Mouse (Mus musculus): ENCODE measurements around the gene Gm9767. TPM values are rescaled to one million over a fixed set of nuclear protein-coding genes. Genes with fewer than 3 reads are reported as not detected.

The Gm9767 gene
- under 1 TPM in 1 of 2 experiments, not detected in 1; 0.29 TPM for polyA plus RNA-seq (2017; shearing (Covaris generic))

DNA sequence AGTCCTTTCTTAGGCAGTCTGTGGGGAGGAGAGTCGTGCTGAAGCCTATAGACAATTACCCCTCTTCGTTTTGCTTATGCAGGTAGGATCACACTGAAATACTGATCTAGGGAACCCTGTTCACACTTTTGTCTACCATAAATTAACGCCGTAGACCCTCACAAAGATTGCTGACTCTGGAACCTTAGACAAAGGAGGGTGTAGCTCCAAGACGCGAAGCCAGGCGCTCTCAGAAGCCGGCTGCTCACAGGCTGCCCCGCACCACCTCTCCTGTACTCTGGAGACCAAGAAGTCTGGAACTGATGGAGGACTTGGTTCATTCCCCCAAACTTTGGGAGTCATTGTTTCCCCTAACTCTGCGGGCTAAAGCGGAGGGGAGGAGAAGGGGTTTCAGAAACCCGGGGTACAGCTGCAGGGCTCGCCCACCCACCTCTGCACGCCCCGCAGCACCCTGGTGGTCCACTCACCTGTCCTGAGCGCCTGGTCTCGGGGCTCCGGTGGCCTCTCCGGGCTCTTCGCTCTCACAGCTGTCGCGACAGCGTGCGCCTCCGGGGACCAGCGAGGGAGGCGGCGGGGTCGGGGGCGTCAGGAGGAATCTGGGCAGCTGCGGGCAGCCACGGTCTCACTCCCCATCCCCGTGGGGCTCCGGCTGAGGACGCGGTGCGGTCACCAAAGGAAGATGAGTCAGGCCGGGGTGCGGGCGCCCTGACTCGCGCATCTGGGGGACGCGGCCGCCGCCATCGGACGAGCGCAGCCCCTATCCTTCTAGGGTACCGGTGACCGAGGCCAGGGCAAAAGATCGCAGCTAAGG, at the start of gene Gm9767:
TSS of gene Gm9767 (plus strand) at position 585 of the 811 bp plus-strand sequence.

GRCm38 (mm10) chr10:26078521-26079142, 577 bp downstream of the Gm9767 start, which contains the start of gene Tmem200a:
Gene Tmem200a (minus strand): TSS chr10:26079052.

Other genes starting within 250 kb of the Gm9767 start
- under 1 TPM in 1 of 2 experiments, not detected in 1; 0.11 TPM for gene Tmem200a, start 797 bp downstream of the Gm9767 start, polyA plus RNA-seq (2017; shearing (Covaris generic))
- 1 to 10 TPM; 3.1 to 5.4 TPM for gene Samd3, start 151.5 kb downstream of the Gm9767 start, polyA plus RNA-seq (2017; shearing (Covaris generic))

All from activated CD4-positive, CD25-positive, alpha-beta regulatory T cell (primary cell).